Mouse (Mus musculus): ENCODE data around the gene Srgap1. TPM values are rescaled to one million over a fixed set of nuclear protein-coding genes. Genes with fewer than 3 reads are reported as not detected.

The Srgap1 gene
- polyA plus RNA-seq, 1 experiment, result 67.1 TPM

DNA sequence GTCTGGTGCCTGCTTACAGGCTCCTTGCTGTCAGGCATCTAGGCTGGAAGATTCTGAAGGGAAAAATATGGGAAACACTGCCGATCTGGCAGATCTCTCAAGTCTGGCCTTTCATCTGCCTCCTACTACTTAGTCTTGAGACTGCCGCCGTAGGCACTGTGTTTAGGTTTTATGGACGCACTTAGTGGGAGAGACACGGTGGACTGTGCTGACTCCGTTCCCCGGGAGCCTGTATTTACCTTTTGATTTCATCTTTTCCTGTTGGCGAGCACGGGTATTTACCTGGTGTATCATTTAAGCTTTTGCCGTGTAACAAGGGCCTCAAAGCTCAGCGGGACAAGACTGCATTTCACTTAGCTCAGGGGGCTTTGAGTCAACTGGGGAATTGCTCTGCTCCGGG, 131.6 kb downstream of the Srgap1 start:
- DNase-seq (ENCODE audit: low read depth), result no peak
- TF ChIP-seq CTCF (IDR thresholded peaks at IDR 0.05; ENCODE audit: borderline replicate concordance, extremely low read depth, insufficient read depth, insufficient read length) (no peak), POLR2A (IDR thresholded peaks at IDR 0.05; ENCODE audit: borderline replicate concordance, extremely low read depth, insufficient read depth, insufficient read length, poor library complexity, severe bottlenecking) (no peak)

DNA sequence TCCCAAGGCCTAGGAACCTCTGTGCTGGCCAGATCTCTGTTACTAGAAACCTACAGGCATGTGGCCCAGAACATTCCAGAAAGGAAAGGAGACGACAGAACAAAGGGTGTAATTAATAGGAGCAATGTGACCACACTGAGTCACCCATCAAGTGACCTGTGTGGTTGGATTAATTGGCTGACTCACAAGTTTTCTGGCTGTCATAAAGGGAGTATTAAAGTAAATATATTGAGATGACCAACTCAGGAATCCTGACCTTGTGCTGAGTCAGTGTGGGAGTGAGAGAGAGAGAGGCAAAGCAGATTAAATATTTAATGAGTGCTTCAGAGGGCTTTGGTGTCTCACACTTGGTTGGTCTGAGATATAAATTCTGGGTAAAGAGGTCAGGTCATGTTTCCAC, 143.0 kb downstream of the Srgap1 start:
- DNase-seq (ENCODE audit: low read depth), result no peak
- TF ChIP-seq POLR2A (IDR thresholded peaks at IDR 0.05; ENCODE audit: borderline replicate concordance, extremely low read depth, insufficient read depth, insufficient read length, poor library complexity, severe bottlenecking), result no peak
- TF ChIP-seq CTCF (IDR thresholded peaks at IDR 0.05; ENCODE audit: borderline replicate concordance, extremely low read depth, insufficient read depth, insufficient read length), result no peak

DNA sequence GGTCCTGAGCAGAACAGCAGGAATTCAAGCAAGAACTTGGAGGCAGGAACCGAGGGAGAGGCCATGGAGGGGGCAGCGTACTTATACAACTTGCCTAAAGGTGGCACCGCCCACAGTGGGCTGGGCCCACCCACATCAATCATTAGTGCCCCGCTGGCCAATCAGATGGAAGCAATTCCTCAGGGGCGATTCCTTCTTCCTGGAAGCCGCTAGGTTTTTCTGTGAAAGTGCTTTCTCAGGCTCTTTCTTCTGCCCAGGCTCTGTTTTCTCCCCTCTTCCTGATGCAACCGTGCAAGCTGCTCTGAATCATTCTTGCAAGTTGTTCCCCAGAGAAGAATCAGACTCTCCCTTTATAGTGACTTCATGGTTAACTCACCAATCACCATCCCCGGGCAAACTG, 144.5 kb downstream of the Srgap1 start:
- TF ChIP-seq CTCF (IDR thresholded peaks at IDR 0.05; ENCODE audit: borderline replicate concordance, extremely low read depth, insufficient read depth, insufficient read length) (no peak), POLR2A (IDR thresholded peaks at IDR 0.05; ENCODE audit: borderline replicate concordance, extremely low read depth, insufficient read depth, insufficient read length, poor library complexity, severe bottlenecking) (no peak)
- no peak for DNase-seq (ENCODE audit: low read depth)

DNA sequence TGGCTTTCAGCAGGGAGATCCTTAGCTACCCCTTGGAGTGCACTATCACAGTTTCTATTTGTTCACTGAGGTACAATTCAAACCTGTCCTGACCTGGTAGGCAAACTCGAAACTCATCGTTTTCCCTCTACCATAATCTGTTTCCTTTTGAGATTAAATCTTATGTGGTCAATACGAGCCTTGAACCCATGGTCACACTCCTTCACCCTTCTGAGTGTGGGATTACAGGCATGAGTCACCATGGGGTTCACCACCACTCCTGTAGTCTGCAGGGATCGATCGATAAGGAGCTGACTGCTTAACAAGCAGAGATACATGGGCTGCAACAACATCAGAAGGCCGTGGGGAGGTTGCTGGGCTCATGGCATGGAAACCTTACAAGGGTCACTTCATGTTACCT, 146.3 kb downstream of the Srgap1 start:
- no peak for DNase-seq (ENCODE audit: low read depth)

DNA sequence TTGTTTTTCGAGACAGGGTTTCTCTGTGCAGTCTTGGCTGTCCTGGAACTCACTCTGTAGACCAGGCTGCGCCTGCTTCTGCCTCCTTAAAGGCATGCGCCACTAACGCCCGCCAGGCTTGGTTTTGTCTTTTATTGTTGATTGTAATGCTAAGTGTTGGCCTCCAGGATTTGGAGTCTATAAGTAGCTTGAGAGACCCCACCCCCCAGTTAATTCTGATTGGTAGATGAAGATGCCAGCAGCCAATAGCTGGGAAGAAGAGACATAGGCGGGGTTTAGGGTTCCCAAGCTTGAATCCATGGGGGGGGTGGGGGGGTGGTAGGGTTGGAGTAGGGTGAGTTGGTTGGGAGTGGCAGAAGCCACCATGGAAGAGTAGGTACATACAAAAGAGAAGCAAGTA, 147.4 kb downstream of the Srgap1 start:
- TF ChIP-seq POLR2A (IDR thresholded peaks at IDR 0.05; ENCODE audit: borderline replicate concordance, extremely low read depth, insufficient read depth, insufficient read length, poor library complexity, severe bottlenecking) (no peak), CTCF (IDR thresholded peaks at IDR 0.05; ENCODE audit: borderline replicate concordance, extremely low read depth, insufficient read depth, insufficient read length) (no peak)
- no peak for DNase-seq (ENCODE audit: low read depth)

More for the DNA sequence above, 146.3 kb downstream of the Srgap1 start:
- TF ChIP-seq CTCF (IDR thresholded peaks at IDR 0.05; ENCODE audit: borderline replicate concordance, extremely low read depth, insufficient read depth, insufficient read length) (no peak), POLR2A (IDR thresholded peaks at IDR 0.05; ENCODE audit: borderline replicate concordance, extremely low read depth, insufficient read depth, insufficient read length, poor library complexity, severe bottlenecking) (no peak)

DNA sequence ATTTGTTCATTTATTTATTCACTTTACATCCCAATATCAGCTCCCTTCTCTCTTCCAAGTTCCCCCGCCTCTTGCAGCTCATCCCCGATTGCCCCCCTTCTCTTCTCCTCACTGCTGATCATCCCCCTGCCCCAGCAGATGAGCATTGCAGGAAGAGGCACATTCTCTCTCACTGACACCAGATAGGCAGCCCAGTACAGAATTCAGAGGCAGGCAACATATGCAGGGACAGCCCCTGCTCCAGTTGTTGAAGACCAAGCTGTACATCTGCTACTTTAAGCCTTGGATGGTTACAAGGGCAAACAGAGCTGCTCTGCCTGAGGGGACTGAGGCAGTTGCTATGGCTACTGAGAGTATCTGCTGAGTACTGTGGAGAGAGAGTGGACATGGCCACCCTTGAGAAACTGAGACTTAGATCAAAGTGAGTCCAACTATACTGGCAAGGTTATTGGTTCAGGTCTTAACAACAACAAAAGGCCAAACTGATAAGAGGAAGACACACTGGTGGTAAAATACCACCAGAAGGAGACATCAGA, 149.2 kb downstream of the Srgap1 start:
- TF ChIP-seq CTCF (IDR thresholded peaks at IDR 0.05; ENCODE audit: borderline replicate concordance, extremely low read depth, insufficient read depth, insufficient read length), result no peak
- TF ChIP-seq POLR2A (IDR thresholded peaks at IDR 0.05; ENCODE audit: borderline replicate concordance, extremely low read depth, insufficient read depth, insufficient read length, poor library complexity, severe bottlenecking), result no peak
- no peak for DNase-seq (ENCODE audit: low read depth)

DNA sequence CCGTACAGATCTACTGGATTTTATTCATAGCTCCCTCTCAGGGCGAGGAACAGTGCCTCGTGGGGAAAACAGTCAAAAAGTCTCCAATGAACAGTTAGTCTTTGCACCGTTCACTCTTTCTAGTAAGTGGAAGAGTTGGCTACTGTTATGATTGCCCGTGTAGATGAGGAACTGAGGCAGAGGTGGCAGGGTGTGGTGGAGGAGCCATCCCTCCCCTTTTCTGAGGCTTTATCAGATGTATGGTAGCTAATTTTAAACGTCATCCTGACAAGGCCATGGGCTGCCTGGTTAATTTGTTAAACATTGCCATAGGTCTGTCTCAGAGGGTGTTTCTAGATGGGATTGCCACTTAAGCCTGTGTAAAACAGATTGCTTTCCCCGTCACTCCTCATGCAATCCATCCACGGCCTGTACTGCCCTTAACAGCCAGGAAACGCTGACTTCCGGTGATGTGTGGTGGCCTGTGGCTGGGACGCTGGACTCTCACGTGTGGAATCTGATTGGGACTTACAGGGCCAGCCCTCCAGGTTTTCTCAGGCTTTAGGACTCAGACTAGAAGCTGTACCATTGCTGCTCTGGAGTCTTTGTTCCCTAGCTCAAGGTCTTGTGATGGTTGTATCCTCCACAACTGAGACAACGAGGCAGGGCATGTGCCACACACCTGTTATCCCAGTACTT, 155.6 kb downstream of the Srgap1 start:
- DNase-seq (ENCODE audit: low read depth), result no peak
- TF ChIP-seq POLR2A (IDR thresholded peaks at IDR 0.05; ENCODE audit: borderline replicate concordance, extremely low read depth, insufficient read depth, insufficient read length, poor library complexity, severe bottlenecking) (no peak), CTCF (IDR thresholded peaks at IDR 0.05; ENCODE audit: borderline replicate concordance, extremely low read depth, insufficient read depth, insufficient read length) (no peak)

DNA sequence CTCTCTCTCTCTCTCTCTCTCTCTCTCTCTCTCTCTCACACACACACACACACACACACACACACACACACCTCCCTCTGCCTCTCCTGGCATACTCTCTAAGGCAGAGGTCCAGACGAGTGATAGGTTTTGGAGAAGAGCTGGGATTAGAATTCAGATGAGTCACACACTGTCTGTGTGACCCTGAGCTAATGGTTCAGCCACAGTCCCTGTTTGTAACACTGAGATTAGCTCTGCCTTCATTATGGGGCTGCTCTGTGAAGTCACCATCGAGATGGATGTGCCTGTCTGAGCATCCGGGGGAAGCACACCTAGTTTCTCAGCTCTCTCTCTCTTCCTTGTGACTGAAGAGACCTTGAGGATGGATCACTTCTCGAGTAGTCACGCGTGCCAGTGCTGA, 157.1 kb downstream of the Srgap1 start:
- no peak for DNase-seq (ENCODE audit: low read depth)
- no peak for TF ChIP-seq POLR2A (IDR thresholded peaks at IDR 0.05; ENCODE audit: borderline replicate concordance, extremely low read depth, insufficient read depth, insufficient read length, poor library complexity, severe bottlenecking)
- TF ChIP-seq CTCF (IDR thresholded peaks at IDR 0.05; ENCODE audit: borderline replicate concordance, extremely low read depth, insufficient read depth, insufficient read length), result no peak

DNA sequence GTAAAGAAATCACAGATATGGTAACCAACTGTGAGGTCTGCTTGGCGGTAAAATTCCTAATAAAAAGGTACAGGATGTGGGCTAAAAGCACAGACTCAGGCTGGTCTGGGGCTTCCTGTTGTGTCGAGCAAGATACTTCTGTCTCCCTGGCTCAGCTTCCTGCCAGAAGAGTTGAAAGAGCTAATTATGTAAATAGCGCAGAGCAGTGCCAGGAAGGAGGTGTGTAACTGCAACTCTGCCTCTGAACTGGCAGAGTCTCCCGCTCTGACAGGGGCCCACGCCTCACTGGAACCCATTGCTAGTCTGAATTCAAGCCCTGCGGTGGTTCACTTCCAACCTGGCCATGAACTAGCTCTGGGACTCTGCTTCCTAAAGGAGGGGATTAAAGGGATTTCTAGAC, 160.3 kb downstream of the Srgap1 start:
- DNase-seq (ENCODE audit: low read depth), result peak; percentile 92
- TF ChIP-seq POLR2A (IDR thresholded peaks at IDR 0.05; ENCODE audit: borderline replicate concordance, extremely low read depth, insufficient read depth, insufficient read length, poor library complexity, severe bottlenecking) (no peak), CTCF (IDR thresholded peaks at IDR 0.05; ENCODE audit: borderline replicate concordance, extremely low read depth, insufficient read depth, insufficient read length) (no peak)

DNA sequence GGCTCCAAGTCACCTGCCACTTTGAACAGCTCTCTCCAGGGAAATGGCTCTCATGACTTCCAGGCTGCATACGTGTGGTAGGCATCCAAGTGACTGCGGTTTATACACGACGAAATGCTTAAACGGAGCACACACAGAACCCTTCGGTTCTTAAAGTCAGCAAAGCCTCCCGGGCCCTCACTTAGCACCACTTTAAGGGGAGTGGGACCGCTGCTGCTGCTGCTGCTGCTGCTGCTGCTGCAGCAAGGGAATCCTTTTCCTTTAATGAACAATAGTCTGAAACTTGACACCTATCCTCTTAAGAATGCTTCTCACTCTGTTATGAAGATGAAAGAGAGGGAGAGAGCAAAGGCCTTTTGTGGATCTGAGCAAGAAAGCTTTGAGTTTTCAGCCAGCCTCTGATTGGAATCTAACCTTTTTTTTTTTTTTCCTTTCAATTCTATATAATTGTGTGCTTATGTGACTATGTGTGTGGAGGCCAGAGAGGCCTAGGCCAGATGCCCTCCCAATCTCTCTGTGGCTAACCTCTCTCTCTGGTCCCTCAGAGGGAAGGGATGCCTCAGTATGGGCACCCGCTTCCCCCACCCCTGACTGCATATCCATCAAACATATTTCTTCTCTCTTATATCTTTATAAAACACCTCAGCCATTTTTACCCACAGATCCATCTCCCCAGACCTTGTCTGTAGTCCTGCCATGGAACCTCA, 161.4 kb downstream of the Srgap1 start:
- peak; percentile 77 for DNase-seq (ENCODE audit: low read depth)
- TF ChIP-seq CTCF (IDR thresholded peaks at IDR 0.05; ENCODE audit: borderline replicate concordance, extremely low read depth, insufficient read depth, insufficient read length) (no peak), POLR2A (IDR thresholded peaks at IDR 0.05; ENCODE audit: borderline replicate concordance, extremely low read depth, insufficient read depth, insufficient read length, poor library complexity, severe bottlenecking) (no peak)

DNA sequence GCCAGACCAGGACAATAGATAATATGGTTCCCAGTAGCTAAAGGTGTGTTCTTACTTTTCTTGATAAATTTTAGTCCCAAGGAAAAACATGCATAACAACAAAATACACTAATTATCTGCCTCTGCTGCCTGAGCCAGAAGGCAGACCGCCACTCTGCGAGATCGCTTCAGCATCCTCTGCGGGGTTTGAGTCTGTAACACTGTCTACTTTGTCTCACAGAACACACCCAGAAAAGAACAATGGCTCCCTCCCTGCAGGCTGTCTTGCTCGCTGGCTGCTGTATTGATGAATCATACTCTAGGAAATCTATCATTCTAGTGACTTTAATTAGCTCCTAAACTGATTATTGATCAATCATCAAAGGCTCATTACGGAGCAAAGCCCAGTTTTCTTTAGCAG, 164.7 kb downstream of the Srgap1 start:
- TF ChIP-seq POLR2A (IDR thresholded peaks at IDR 0.05; ENCODE audit: borderline replicate concordance, extremely low read depth, insufficient read depth, insufficient read length, poor library complexity, severe bottlenecking), result no peak
- no peak for TF ChIP-seq CTCF (IDR thresholded peaks at IDR 0.05; ENCODE audit: borderline replicate concordance, extremely low read depth, insufficient read depth, insufficient read length)
- DNase-seq (ENCODE audit: low read depth), result peak; percentile 76

All from brain, embryonic 14.5 days (tissue).